ENCODE assay signal across 19 mouse cellular contexts in genomic region chr2:38126383-38126732, GRCm38 (mm10).
DNase-seq lines count a peak whose midpoint lies in the region; ATAC-seq and TF ChIP-seq lines count a peak whose summit lies in the region.
"Had no signal": no experiment of that assay in that cellular context is flagged by ENCODE, and none has a peak within 500 bp of the region (broad histone marks: within the 10 kb centered on the region; RNA-seq: fewer than 3 reads in every experiment).

No protein-coding gene starts in this region.

- H3K27ac ChIP-seq in heart, embryonic 12.5 days (ENCODE audit: poor library complexity, severe bottlenecking), result peak overlapping the region; percentile 41; the same call in 1 of the 2 replicates
- H3K27ac ChIP-seq in liver, postnatal 0 days (ENCODE audit: low read depth), result peak overlapping the region; percentile 53; the same call in 1 of the 2 replicates
- no peak overlapping the region for H3K27ac ChIP-seq in midbrain, embryonic 13.5 days
- H3K27ac ChIP-seq: embryonic facial prominence, embryonic 13.5 days had no signal

- H3K4me3 ChIP-seq in heart, embryonic 12.5 days, result no peak overlapping the region
- H3K4me3 ChIP-seq in liver, postnatal 0 days (ENCODE audit: low read depth, low read length), result no peak overlapping the region
- no peak overlapping the region for H3K4me3 ChIP-seq in midbrain, embryonic 13.5 days (replicated peaks)
- H3K4me3 ChIP-seq: embryonic facial prominence, embryonic 13.5 days; myocyte had no signal

- H3K36me3 ChIP-seq in heart, embryonic 12.5 days, result no peaks in the 10 kb centered on the region
- H3K36me3 ChIP-seq in liver, postnatal 0 days (replicated peaks; ENCODE audit: insufficient read depth, low read length), result peaks cover 3% of the 10 kb centered on the region; the same call in 1 of the 2 replicates
- no peaks in the 10 kb centered on the region for H3K36me3 ChIP-seq in midbrain, embryonic 13.5 days
- H3K36me3 ChIP-seq: embryonic facial prominence, embryonic 13.5 days had no signal

- no peaks in the 10 kb centered on the region for H3K27me3 ChIP-seq in heart, embryonic 12.5 days (replicated peaks)
- no peaks in the 10 kb centered on the region for H3K27me3 ChIP-seq in liver, postnatal 0 days (ENCODE audit: insufficient read depth, low read length)
- H3K27me3 ChIP-seq in midbrain, embryonic 13.5 days, result no peaks in the 10 kb centered on the region
- H3K27me3 ChIP-seq: embryonic facial prominence, embryonic 13.5 days had no signal

- 2% methylated on average over 3 of the region's 3 CpGs for WGBS in heart, embryonic 12.5 days
- WGBS in liver, postnatal 0 days (ENCODE audit: insufficient replicate concordance), result 43% methylated on average over 3 of the region's 3 CpGs
- WGBS in midbrain, embryonic 13.5 days, result 73% methylated on average over 3 of the region's 3 CpGs

- no peak overlapping the region for H3K4me2 ChIP-seq in heart, embryonic 12.5 days
- peak overlapping the region; percentile 50 for H3K4me2 ChIP-seq in liver, postnatal 0 days (ENCODE audit: low read depth, low read length)
- H3K4me2 ChIP-seq in midbrain, embryonic 13.5 days (replicated peaks), result no peak overlapping the region
- H3K4me2 ChIP-seq: embryonic facial prominence, embryonic 13.5 days had no signal

- ATAC-seq in heart, embryonic 12.5 days (ENCODE audit: insufficient number of reproducible peaks, low FRiP score), result peak; percentile 55; the same call in 1 of the 2 replicates
- peak; percentile 87 for ATAC-seq in liver, postnatal 0 days
- no peak for ATAC-seq in midbrain, embryonic 13.5 days
- ATAC-seq: inflammation-experienced regulatory T-cells, adult 6 months had no signal

- no peak for DNase-seq in heart, adult 8-10 months (ENCODE audit: low spot score)
- DNase-seq in MN1 (ENCODE audit: low spot score), result peak; percentile 19
- DNase-seq in liver, result peak; percentile 61
- no peak for DNase-seq in liver, postnatal 0 days
- DNase-seq in natural killer cell, adult 2 months (ENCODE audit: low spot score in 2 of 2), result no peak
- no peak for DNase-seq in cerebellum, postnatal 10 days
- DNase-seq: adrenal gland, postnatal 10 days; cerebellum, adult 8-10 months; gastrocnemius, postnatal 14 days; kidney, adult 9 months; left cerebral cortex, postnatal 4 days; lung, adult 2 months; lung, postnatal 36 days; midbrain, embryonic 14.5 days had no signal

- no peaks in the 10 kb centered on the region for H3K9me3 ChIP-seq in heart, embryonic 12.5 days (replicated peaks)
- H3K9me3 ChIP-seq in liver, postnatal 0 days (ENCODE audit: low read length), result no peaks in the 10 kb centered on the region
- H3K9me3 ChIP-seq in midbrain, embryonic 13.5 days, result no peaks in the 10 kb centered on the region
- H3K9me3 ChIP-seq: embryonic facial prominence, embryonic 13.5 days had no signal

- no peak overlapping the region for H3K9ac ChIP-seq in heart, embryonic 12.5 days
- H3K9ac ChIP-seq in liver, postnatal 0 days (replicated peaks), result no peak overlapping the region
- no peak overlapping the region for H3K9ac ChIP-seq in midbrain, embryonic 13.5 days (replicated peaks)
- H3K9ac ChIP-seq: embryonic facial prominence, embryonic 13.5 days had no signal

- no peak for TF ChIP-seq CTCF in liver, postnatal 0 days (IDR thresholded peaks at IDR 0.05; ENCODE audit: low read depth)

- peak; percentile 94 for TF ChIP-seq EP300 in liver, postnatal 0 days (IDR thresholded peaks at IDR 0.05; ENCODE audit: low read depth)

- H3K4me1 ChIP-seq in heart, embryonic 12.5 days (replicated peaks), result peaks cover 28% of the 10 kb centered on the region
- H3K4me1 ChIP-seq in liver, postnatal 0 days (ENCODE audit: insufficient read depth), result peaks cover 5% of the 10 kb centered on the region
- H3K4me1 ChIP-seq in midbrain, embryonic 13.5 days (replicated peaks), result no peaks in the 10 kb centered on the region; the same call in 1 of the 2 replicates

Comparison
In these comparisons a context has a peak if more than half of its experiments do, and no peak if none do; other contexts are left out.
1. DNase-seq: peak in MN1 (single experiment) and liver (single experiment); none in heart, adult 8-10 months (single experiment), liver, postnatal 0 days (single experiment), natural killer cell, adult 2 months (0 of 2) and cerebellum, postnatal 10 days (0 of 2).